Mouse (Mus musculus): ENCODE data around the gene Rimkla.

Rimkla gene

DNA sequence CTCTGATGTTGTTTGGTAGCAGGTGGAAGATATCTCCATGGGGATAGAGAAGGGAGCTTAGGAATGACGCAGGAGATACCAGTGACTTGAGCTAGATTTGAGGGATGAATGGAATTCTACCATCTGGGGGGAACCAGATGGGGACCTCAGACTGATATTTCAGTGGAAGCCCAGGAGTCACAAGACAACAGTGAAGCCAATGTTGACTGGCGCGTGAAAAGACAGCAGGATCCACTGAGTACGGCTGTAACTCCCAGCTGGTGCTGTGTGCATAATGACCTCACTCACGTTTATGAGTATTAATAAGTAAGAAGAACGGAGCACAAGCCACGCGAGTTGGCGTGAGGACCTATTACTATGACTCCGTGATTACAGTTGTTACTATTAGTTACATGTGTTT lies 2.8 kb downstream of the Rimkla start:
- CTCF ChIA-PET, result interaction anchor here in 1 of 4 experiments (0.6 kb wide), 1 partner anchor 261 kb away, joined by 3 read pairs; no protein-coding TSS in a partner anchor
- POLR2A ChIA-PET, result no interaction called here

DNA sequence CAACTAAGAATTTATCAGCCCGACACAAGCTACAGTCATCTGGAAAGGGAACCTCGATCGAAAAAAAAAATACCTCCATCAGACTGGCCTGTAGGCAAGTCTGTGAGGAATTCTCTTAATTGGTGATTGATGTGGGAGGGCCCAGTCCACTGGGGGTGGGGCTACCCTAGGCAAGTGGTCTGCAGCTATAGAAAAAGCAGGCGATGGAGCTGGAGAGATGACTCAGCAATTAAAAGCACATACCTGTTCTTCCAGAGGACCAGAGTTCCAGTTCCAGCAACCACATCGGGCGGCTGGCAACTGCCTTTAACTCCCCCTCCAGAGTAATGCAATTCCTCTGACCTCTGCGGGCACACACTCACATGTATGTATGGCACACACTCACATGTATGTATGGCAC lies 7.5 kb downstream of the Rimkla start:
- CTCF ChIA-PET, result no interaction called here
- POLR2A ChIA-PET, result interaction anchor here in 1 of 4 experiments (0.6 kb wide), 1 partner anchor 31 kb away, joined by 4 read pairs; no protein-coding TSS in a partner anchor

DNA sequence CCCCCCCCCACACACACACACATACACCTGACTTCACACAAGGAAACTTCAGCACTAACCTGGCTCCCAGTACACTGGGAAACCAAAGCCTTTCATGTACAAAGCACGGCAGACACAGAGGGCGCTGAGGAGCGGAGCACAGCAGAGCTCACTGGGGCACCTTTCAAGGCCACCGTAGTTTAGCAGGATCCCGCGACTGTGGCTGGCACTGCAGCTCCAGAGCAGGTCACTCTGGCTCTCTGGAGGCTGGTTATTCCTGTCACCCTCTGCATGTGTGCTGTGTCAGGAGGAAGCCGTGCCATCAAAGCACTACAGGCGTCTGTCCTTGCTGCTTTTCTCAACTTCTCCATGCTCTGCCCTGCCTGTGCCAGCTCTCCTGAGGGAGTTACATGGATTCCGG lies 9.4 kb downstream of the Rimkla start:
- POLR2A ChIA-PET, result interaction anchor here in 3 of 4 experiments (0.6 to 1.6 kb wide), 5 partner anchors 22 to 633 kb away, joined by 3 to 8 read pairs (median 4); partner anchors contain the start of gene Frg2f1 (in 1 of the 3)
- CTCF ChIA-PET, result interaction anchor here in 2 of 4 experiments (0.6 to 1.1 kb wide), 7 partner anchors 8 to 622 kb away, joined by 3 to 5 read pairs (median 3); partner anchors contain the start of genes AU022252 (in 1 of the 2) and P3h1 (in 1 of the 2)

DNA sequence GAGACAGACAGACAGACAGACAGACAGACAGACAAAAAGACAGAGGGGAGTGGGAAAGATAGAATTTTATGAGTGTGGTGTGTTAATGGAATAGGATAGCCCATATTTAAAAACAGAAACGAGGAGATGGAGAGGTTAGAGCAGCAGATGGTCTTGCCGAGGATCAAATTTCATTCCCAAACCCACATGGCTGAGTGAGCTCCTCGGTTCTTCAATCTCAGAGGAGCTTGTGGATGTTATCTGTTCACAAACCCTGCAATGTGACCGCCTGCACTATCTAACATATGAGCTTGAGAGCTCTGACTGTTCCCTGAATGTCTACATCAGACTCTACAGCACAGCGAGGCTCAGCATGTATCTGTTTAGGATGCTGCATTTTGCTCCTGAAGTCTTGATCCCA lies 19.3 kb downstream of the Rimkla start:
- POLR2A ChIA-PET, result interaction anchor here in 1 of 4 experiments (1.6 kb wide), 1 partner anchor 62 kb away, joined by 3 read pairs; no protein-coding TSS in a partner anchor
- CTCF ChIA-PET, result interaction anchor here in 1 of 4 experiments (0.5 to 0.6 kb wide), 2 partner anchors 12 to 60 kb away, joined by 3 to 5 read pairs; no protein-coding TSS in a partner anchor

DNA sequence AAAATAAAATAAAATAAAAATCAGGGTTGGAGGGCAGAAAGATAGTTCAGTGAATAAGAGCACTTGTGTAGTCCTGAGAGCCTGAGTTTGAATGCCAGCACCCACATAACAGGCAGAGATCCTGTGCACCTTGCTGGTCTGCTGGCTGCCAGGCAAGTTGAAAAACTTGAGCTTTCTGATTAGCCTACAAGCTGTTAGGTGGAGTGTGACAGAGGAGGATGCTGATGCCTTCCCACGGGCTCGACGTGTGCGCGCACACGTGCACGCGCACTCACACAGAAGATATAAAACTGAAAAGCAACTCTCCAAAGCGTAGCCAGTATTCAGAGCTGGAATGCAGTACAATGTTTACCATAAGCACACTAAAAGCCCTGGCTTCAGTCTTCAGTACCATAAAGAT lies 19.9 kb downstream of the Rimkla start:
- ChIA-PET POLR2A (interaction anchor here in 1 of 4 experiments (1.0 kb wide), 1 partner anchor 10 kb away, joined by 3 read pairs; no protein-coding TSS in a partner anchor), CTCF (interaction anchor here in 2 of 4 experiments (0.5 to 0.6 kb wide), 2 partner anchors 61 to 103 kb away, joined by 4 to 5 read pairs; no protein-coding TSS in a partner anchor)

DNA sequence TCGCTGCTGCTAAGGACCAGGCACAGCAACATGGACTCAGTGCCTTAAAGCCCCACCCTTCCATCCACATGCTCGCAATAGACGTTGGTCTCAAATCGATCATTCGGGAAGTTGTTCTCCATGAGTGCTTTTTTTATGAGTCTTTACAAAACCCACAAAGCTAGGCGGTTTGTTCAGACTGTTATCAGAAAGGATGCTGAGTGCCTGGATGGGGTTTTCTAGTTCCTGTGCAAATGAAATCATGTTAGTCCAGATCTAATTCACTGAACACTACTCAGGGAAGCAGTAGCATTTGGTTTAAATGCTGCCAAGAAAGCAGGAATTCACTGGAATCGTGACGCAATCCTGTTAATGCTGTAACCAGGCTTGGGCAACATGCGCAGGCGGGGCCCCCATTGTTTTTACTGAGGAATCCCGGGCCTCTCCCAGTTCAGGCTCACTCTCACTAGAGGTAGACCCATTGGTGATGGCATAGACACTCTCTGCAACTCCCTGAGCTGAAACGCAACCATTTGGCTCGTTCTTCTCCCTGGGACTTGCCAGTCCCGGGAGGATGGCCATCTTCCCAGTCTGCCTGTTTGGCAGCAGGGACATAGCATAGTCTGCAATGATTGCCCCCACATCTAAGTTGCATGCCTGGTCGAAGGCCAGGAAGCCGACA lies 24.6 kb downstream of the Rimkla start:
- ChIA-PET POLR2A (interaction anchor here in 1 of 4 experiments (1.3 kb wide), 1 partner anchor 64 kb away, joined by 3 read pairs; no protein-coding TSS in a partner anchor), CTCF (interaction anchor here in 1 of 4 experiments (0.6 kb wide), 1 partner anchor 111 kb away, joined by 4 read pairs; no protein-coding TSS in a partner anchor)

DNA sequence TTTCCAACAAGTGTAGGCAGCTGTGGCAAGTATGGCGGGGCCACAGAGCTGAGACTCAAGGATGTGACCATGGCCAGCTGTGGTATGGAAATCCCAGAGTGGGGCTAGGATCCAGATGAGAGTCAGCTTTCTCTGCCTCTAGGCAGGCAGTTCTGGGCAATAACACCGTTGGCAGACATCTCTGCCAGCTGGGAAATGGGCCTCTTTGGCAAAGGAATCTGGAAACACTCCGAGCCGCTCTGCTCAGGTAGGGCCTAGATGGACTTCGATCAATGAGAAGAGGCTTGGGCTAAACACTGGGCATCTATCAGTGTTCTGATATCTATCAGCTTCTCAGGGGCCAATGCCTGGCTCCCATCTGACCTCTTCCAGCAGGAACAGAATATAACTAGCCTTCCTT lies 26.6 kb downstream of the Rimkla start:
- POLR2A ChIA-PET, result interaction anchor here in 2 of 4 experiments (0.5 to 0.6 kb wide), 3 partner anchors 195 to 866 kb away, joined by 3 to 6 read pairs (median 3); no protein-coding TSS in a partner anchor

DNA sequence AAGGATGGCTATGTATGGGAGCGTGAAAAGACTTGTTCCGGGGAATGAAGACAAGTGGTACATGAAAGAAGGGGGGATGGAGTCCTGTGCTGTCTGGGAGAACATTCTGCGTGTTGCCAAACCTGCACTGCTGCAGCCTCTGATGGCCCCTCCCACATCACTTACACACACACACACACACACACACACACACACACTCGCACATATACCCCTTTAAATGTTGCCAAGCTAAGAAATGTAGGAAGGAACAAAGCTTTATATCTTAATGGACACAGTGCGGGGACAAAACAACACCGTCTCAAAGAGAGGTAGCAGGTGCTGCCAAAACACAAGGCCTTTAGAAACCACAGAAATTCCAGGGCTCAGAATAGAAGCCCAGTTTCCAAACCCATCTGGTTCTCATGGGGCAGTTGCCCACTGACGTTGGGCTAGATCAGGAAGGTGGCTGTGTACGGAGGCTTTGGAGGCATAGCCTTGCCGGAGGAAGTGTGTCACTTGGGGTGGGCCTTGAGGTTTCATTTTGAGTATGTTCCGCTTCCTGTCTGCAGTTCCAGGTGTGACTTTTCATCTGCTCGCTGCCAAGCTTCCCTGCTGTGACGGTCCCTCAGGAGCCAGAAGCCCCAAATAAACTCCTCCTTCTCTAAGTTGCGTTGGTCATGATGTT lies 28.5 kb downstream of the Rimkla start:
- CTCF ChIA-PET, result interaction anchor here in 2 of 4 experiments (0.6 to 1.4 kb wide), 2 partner anchors 33 to 190 kb away, joined by 3 to 4 read pairs; no protein-coding TSS in a partner anchor

More for the DNA sequence above, 26.6 kb downstream of the Rimkla start:
- CTCF ChIA-PET, result no interaction called here

DNA sequence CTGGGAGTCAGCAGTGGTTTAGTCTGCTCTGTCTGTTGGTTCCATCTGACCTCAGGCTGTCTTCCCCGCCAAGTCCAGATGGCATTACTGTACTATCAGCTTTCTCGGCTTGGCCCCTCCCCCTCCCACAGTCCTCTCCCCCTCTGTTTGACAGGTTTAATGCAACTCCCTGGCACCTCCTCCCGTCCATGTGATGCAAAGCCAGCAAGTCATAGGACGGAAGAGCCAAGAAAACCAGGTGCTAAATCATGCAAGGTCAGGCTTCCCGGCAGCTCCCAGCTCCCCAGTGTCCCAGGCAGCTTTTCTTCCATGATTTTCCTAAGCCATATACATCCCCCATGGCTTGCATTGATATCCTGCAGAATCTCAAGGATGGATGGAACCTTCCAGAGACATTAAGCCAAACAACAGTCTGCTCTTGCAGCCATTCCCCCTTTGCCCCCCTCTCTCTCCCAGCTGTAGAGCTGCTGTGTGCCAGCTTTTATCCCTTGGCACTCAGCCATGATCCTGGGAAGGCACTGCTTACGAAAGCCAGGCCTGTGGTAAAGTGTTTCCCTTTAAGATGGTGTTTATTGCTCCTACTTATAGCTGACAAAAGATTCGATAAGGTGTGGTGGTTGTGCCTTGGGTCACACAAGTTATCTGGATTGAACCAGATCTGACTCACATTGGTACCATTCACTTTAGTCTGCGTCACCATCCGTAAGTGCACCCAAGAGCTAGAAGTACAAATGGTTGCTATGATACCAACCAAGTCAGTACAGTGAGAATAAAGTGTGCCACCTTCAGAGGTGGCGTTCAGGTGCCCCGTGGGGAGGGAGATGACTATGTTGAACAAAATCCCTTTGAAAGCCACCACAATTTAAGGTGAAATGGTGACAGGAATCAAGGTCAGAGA lies 29.3 kb downstream of the Rimkla start:
- POLR2A ChIA-PET, result interaction anchor here in 2 of 4 experiments (0.6 to 1.5 kb wide), 8 partner anchors 9 to 230 kb away, joined by 3 to 6 read pairs (median 3); partner anchors contain the start of genes AU022252 (in 1 of the 2), Ccdc30 (in 1 of the 2), P3h1 (in 1 of the 2) and Ybx1 (in 1 of the 2)
- CTCF ChIA-PET, result interaction anchor here in 3 of 4 experiments (0.6 to 1.4 kb wide), 6 partner anchors 23 to 474 kb away, joined by 3 to 4 read pairs (median 3); no protein-coding TSS in a partner anchor

More for the DNA sequence above, 28.5 kb downstream of the Rimkla start:
- POLR2A ChIA-PET, result interaction anchor here in 2 of 4 experiments (0.9 to 1.5 kb wide), 5 partner anchors 28 to 169 kb away, joined by 3 to 6 read pairs (median 3); partner anchors contain the start of genes Ccdc30 (in 1 of the 2) and Ybx1 (in 1 of the 2)

DNA sequence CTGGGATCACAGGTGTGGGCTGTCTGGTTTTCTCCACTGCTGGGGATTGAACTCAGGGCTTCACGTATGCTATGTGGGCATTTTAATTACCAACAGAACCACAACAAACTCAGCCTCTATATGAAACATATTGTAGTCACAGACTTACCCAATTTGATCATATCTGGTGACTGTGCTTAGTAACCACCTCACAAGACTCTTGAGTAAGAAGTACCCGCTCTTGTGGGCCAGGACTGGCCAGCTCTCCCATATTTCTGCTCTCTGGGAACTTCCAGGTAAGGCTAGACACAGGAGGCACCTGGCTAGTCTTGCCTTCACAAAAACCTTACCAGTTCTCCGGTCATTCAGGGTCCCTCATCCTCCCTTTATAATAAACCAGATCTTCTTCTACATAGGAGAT lies 30.0 kb downstream of the Rimkla start:
- POLR2A ChIA-PET, result interaction anchor here in 2 of 4 experiments (0.6 to 1.5 kb wide), 6 partner anchors 9 to 230 kb away, joined by 3 to 6 read pairs (median 3); partner anchors contain the start of genes AU022252 (in 1 of the 2) and P3h1 (in 1 of the 2)
- CTCF ChIA-PET, result interaction anchor here in 2 of 4 experiments (0.6 to 1.4 kb wide), 5 partner anchors 22 to 473 kb away, joined by 3 to 4 read pairs (median 3); no protein-coding TSS in a partner anchor

DNA sequence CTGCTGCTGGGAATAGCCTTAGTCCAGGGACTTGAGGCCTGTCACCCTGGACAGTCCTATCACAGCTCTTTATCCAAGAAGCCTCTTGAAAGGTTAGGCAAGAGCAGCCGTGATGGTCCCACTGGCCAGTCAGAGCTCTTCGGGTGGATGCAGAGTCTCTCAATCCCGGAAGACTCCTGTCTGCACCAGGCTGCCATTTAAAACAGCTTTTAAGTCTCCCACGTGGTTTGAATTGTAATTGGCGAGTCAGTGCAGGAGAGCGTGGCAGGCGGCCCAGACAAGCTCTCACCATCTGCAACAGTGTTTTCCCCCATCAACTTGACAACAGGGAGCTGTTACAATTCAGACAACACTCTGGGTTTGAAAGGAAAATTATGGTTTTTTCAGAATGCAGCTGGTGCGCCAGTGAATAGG lies 31.7 kb downstream of the Rimkla start:
- ChIA-PET POLR2A (interaction anchor here in 3 of 4 experiments (0.7 to 2.1 kb wide), 10 partner anchors 9 to 222 kb away, joined by 3 to 11 read pairs (median 4); no protein-coding TSS in a partner anchor), CTCF (interaction anchor here (0.5 to 2.6 kb wide), 25 partner anchors 19 to 223 kb away, joined by 3 to 14 read pairs (median 4); partner anchors contain the start of gene Ccdc30 (in 1 of the 4))

DNA sequence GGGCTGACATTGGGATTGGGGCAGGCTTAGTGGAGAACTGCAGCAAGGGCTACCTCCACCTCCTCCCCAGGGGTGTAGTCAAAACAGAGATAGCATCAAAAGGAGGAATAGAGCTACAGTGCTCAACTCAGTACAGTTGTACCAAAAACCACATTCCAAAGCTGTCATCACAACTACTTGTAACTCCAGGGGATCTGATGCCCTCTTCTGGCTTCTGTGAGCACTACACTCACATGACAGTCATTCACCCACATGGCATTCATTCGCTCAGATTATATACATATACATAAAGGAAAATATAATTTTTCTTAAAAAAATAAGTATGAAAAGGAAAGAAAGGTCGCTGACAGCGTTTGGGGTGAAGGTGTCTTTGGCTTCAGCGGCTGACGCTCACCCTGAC lies 32.1 kb downstream of the Rimkla start:
- POLR2A ChIA-PET, result interaction anchor here in 3 of 4 experiments (0.7 to 2.1 kb wide), 9 partner anchors 9 to 222 kb away, joined by 3 to 11 read pairs (median 3); no protein-coding TSS in a partner anchor
- CTCF ChIA-PET, result interaction anchor here (0.5 to 2.6 kb wide), 21 partner anchors 19 to 273 kb away, joined by 3 to 14 read pairs (median 4); partner anchors contain the start of gene Hivep3 (in 1 of the 4)

DNA sequence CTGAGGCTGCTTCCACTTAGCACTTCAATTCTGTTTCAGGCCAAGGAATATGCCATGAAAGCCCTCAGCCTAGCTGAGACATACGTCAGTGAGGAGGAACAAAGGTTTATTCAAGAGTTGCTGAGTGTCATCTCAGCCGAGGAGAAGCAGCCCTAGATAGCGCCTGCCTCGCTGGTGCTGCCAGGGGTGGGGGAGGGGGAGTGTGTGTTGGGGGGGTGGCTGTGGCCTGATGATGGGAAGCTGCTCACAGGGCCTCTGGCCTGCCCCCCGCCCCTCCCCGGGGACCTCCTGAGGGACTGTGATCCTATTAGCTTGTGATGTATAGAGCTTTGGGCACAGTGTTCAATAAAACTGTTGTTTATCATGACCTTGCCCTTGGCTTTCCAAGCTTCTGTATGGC lies 38.9 kb downstream of the Rimkla start:
- CTCF ChIA-PET, result interaction anchor here in 2 of 4 experiments (0.6 to 1.2 kb wide), 4 partner anchors 37 to 87 kb away, joined by 4 to 7 read pairs (median 6); no protein-coding TSS in a partner anchor
- POLR2A ChIA-PET, result interaction anchor here in 2 of 4 experiments (0.6 to 1.4 kb wide), 9 partner anchors 12 to 221 kb away, joined by 3 to 4 read pairs (median 4); partner anchors contain the start of genes AU022252 (in 1 of the 2) and P3h1 (in 1 of the 2)

DNA sequence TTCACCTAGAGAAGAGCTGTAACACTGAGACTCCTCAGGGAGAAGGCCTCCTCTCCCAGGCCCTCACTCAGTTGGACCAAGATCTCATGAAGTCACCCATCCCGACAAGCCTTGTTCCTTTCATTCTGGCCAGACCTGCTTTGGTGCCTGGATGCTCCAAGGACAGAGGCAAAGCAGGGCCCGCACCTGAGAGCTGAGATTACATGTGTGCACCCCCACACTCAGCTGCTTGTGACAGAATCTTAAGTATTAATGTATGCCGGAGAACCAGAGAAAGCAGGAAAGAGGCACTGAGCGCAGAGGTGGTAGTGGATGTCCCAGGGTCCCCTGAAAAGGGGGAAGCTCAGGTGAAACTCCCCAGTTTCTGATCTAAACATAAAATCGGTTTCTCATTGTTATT lies 39.3 kb downstream of the Rimkla start:
- ChIA-PET CTCF (interaction anchor here in 1 of 4 experiments (0.6 to 1.2 kb wide), 3 partner anchors 38 to 86 kb away, joined by 4 to 7 read pairs (median 5); no protein-coding TSS in a partner anchor), POLR2A (interaction anchor here in 2 of 4 experiments (0.7 to 1.4 kb wide), 5 partner anchors 11 to 221 kb away, joined by 3 to 4 read pairs (median 4); partner anchors contain the start of genes AU022252 (in 1 of the 2) and P3h1 (in 1 of the 2))

DNA sequence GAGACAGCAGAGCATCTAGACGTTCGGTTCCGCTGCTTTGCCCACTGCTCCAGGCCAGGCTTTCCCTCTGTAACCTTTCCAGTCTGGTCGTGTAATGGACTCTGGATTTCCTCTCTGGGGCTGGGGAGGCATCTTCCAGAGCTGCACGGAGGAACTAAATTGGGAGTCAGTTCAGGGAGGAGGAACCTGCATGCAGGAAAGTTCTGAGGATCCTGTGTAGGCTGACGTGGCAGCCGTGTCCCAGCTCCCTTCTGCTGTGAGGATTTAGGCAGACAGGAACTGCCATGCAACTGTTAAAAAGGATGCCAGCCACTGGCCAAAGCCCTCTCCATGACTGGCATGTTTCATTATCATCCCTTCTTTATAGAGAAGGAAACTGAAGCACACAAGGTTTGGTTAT lies 42.0 kb downstream of the Rimkla start:
- ChIA-PET CTCF (interaction anchor here in 1 of 4 experiments (1.4 kb wide), 1 partner anchor 19 kb away, joined by 3 read pairs; no protein-coding TSS in a partner anchor), POLR2A (interaction anchor here in 2 of 4 experiments (0.7 to 1.2 kb wide), 2 partner anchors 9 to 213 kb away, joined by 3 to 5 read pairs; no protein-coding TSS in a partner anchor)

DNA sequence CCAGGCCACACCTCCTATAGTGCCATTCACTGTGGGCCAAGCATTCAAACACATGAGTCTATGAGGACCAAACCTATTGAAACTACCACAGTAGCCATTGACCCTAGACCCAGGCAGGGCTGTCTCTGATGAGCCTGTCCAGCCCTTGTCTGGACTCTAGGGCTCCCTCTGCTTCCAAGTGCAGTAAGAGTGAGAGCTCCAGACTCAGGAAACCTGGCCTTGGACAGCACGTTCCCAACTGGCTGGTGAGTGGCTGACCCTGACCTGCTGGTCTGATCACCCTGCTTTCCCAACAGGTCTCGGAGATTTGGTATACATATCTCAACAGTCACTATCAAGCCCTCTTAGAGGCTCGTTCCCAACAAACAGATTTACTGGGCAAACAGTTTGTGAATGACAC lies 44.6 kb downstream of the Rimkla start:
- CTCF ChIA-PET, result interaction anchor here in 1 of 4 experiments (0.9 kb wide), 1 partner anchor 17 kb away, joined by 3 read pairs; no protein-coding TSS in a partner anchor
- POLR2A ChIA-PET, result interaction anchor here in 1 of 4 experiments (1.5 kb wide), 1 partner anchor 92 kb away, joined by 4 read pairs; the partner anchor contains the start of gene Frg2f1

All from embryonic stem cell, embryonic (primary cell).